Mouse (Mus musculus) forebrain, embryonic 11.5 days (tissue): ENCODE data around the gene Nid1. TPM values are rescaled to one million over a fixed set of nuclear protein-coding genes. Genes with fewer than 3 reads are reported as not detected.

Source experiments
- ATAC-seq: fragments of 200-750 bp; cut with Nextera tagmentation; replicated peaks from 2 replicates; pipeline ENCODE4 v1.8.0; 2017; ENCODE audit warnings: moderate TSS enrichment; ENCODE audit not compliant: low FRiP score
- DNase-seq: peaks from one replicate; pipeline ENCODE4 v3.0.0-alpha.2; 2017; ENCODE audit warnings: low spot score
- H3K27ac ChIP-seq: fragments of 300-500 bp; sonication (generic); 2 replicates; pipeline ENCODE4 v1.5.1; 2014; ENCODE audit warnings: low read depth, low read length
- H3K27me3 ChIP-seq: fragments of 300-500 bp; sonication (generic); 2 replicates; pipeline ENCODE4 v1.6.1; 2014; ENCODE audit warnings: mild to moderate bottlenecking, low read length, mixed read lengths; ENCODE audit not compliant: control insufficient read depth, insufficient read depth
- H3K36me3 ChIP-seq: fragments of 300-500 bp; sonication (generic); 2 replicates; pipeline ENCODE4 v1.6.1; 2014; ENCODE audit warnings: mild to moderate bottlenecking, low read length, moderate library complexity, mixed read lengths; ENCODE audit not compliant: control insufficient read depth, insufficient read depth
- H3K4me1 ChIP-seq: fragments of 300-500 bp; sonication (generic); replicated peaks from 2 replicates; pipeline ENCODE4 v1.6.1; 2014; ENCODE audit warnings: low read length, mixed read lengths; ENCODE audit not compliant: control insufficient read depth, insufficient read depth
- H3K4me2 ChIP-seq: fragments of 300-500 bp; sonication (generic); 2 replicates; pipeline ENCODE4 v1.6.1; 2014; ENCODE audit warnings: low read depth, mild to moderate bottlenecking, low read length, moderate library complexity, mixed read lengths; ENCODE audit not compliant: severe bottlenecking
- H3K4me3 ChIP-seq: fragments of 300-500 bp; sonication (generic); 2 replicates; pipeline ENCODE4 v1.5.1; 2014; ENCODE audit warnings: low read depth, low read length
- H3K9ac ChIP-seq: fragments of 300-500 bp; sonication (generic); 2 replicates; pipeline ENCODE4 v1.6.1; 2014; ENCODE audit warnings: low read length
- H3K9me3 ChIP-seq: fragments of 300-500 bp; sonication (generic); 2 replicates; pipeline ENCODE4 v1.6.1; 2016; ENCODE audit warnings: low read length, mixed read lengths; ENCODE audit not compliant: control insufficient read depth
- WGBS: fragments of 180-500 bp; shearing (Covaris S2); extraction: QIAGEN DNeasy Blood & Tissue Kit; methylation state at CpG from one replicate; pipeline ENCODE4 v1.1.7; 2014; 5-methylcytosine and 5-hydroxymethylcytosine counted together
- polyA plus RNA-seq: library from polyadenylated mRNA; unstranded; fragments of >200 nt; fragmentation: Nextera tagmentation; extraction: Ambion mirVana; gene quantifications from 2 replicates; pipeline ENCODE4 v1.2.1, GENCODE M21; 2014

The Nid1 gene
- polyA plus RNA-seq, 1 experiment from 2014 or later, result 44.3 TPM

GRCm38 (mm10) chr13:13492151-13492550 is 54.8 kb downstream of the Nid1 start:
- no peak for DNase-seq
- H3K9me3 ChIP-seq, result no peaks in the 10 kb centered on the region
- ATAC-seq, result no peak
- H3K36me3 ChIP-seq, result no peaks in the 10 kb centered on the region
- WGBS, result 67% methylated on average over 2 of the region's 2 CpGs
- no peaks in the 10 kb centered on the region for H3K27me3 ChIP-seq
- no peak overlapping the region for H3K9ac ChIP-seq
- no peak overlapping the region for H3K4me3 ChIP-seq
- H3K27ac ChIP-seq, result no peak overlapping the region
- no peaks in the 10 kb centered on the region for H3K4me1 ChIP-seq
- no peak overlapping the region for H3K4me2 ChIP-seq

GRCm38 (mm10) chr13:13493517-13493916 is 56.2 kb downstream of the Nid1 start:
- Histone ChIP-seq H3K4me2 (no peak overlapping the region), H3K4me3 (no peak overlapping the region), H3K9ac (no peak overlapping the region), H3K4me1 (no peaks in the 10 kb centered on the region), H3K36me3 (no peaks in the 10 kb centered on the region), H3K27ac (no peak overlapping the region), H3K9me3 (no peaks in the 10 kb centered on the region), H3K27me3 (no peaks in the 10 kb centered on the region)
- DNase-seq, result no peak
- no peak for ATAC-seq
- WGBS, result 72% methylated on average over 3 of the region's 3 CpGs

GRCm38 (mm10) chr13:13498022-13498421 is 60.7 kb downstream of the Nid1 start:
- WGBS, result 72% methylated on average over 2 of the region's 2 CpGs
- H3K4me1 ChIP-seq, result no peaks in the 10 kb centered on the region
- no peaks in the 10 kb centered on the region for H3K36me3 ChIP-seq
- no peak overlapping the region for H3K4me3 ChIP-seq
- DNase-seq, result no peak
- no peak for ATAC-seq
- no peak overlapping the region for H3K27ac ChIP-seq
- H3K9me3 ChIP-seq, result no peaks in the 10 kb centered on the region
- H3K4me2 ChIP-seq, result no peak overlapping the region
- H3K9ac ChIP-seq, result no peak overlapping the region
- H3K27me3 ChIP-seq, result no peaks in the 10 kb centered on the region

GRCm38 (mm10) chr13:13502406-13502805 is 65.1 kb downstream of the Nid1 start:
- no peaks in the 10 kb centered on the region for H3K4me1 ChIP-seq
- no peaks in the 10 kb centered on the region for H3K27me3 ChIP-seq
- H3K9ac ChIP-seq, result no peak overlapping the region
- no peak overlapping the region for H3K27ac ChIP-seq
- no peaks in the 10 kb centered on the region for H3K9me3 ChIP-seq
- no peaks in the 10 kb centered on the region for H3K36me3 ChIP-seq
- DNase-seq (no peak), ATAC-seq (no peak)
- H3K4me3 ChIP-seq, result no peak overlapping the region
- 85% methylated on average over 10 of the region's 10 CpGs for WGBS
- H3K4me2 ChIP-seq, result no peak overlapping the region

GRCm38 (mm10) chr13:13503695-13504386 is 66.5 kb downstream of the Nid1 start:
- Histone ChIP-seq H3K9me3 (no peaks in the 10 kb centered on the region), H3K36me3 (no peaks in the 10 kb centered on the region)
- 60% methylated on average over 4 of the region's 4 CpGs for WGBS

GRCm38 (mm10) chr13:13505063-13505462 is 67.7 kb downstream of the Nid1 start:
- ATAC-seq (no peak), DNase-seq (no peak)
- no peak overlapping the region for H3K27ac ChIP-seq
- no peaks in the 10 kb centered on the region for H3K36me3 ChIP-seq
- no peaks in the 10 kb centered on the region for H3K9me3 ChIP-seq
- H3K9ac ChIP-seq, result no peak overlapping the region
- H3K4me1 ChIP-seq, result no peaks in the 10 kb centered on the region
- no peaks in the 10 kb centered on the region for H3K27me3 ChIP-seq
- 96% methylated on average over 5 of the region's 5 CpGs for WGBS
- H3K4me3 ChIP-seq, result no peak overlapping the region
- no peak overlapping the region for H3K4me2 ChIP-seq

More at GRCm38 (mm10) chr13:13503695-13504386, 66.5 kb downstream of the Nid1 start:
- no peaks in the 10 kb centered on the region for H3K27me3 ChIP-seq
- no peak overlapping the region for H3K4me2 ChIP-seq
- no peak overlapping the region for H3K27ac ChIP-seq
- no peak overlapping the region for H3K4me3 ChIP-seq
- no peak overlapping the region for H3K9ac ChIP-seq
- no peak for ATAC-seq
- no peak for DNase-seq
- no peaks in the 10 kb centered on the region for H3K4me1 ChIP-seq

DNA sequence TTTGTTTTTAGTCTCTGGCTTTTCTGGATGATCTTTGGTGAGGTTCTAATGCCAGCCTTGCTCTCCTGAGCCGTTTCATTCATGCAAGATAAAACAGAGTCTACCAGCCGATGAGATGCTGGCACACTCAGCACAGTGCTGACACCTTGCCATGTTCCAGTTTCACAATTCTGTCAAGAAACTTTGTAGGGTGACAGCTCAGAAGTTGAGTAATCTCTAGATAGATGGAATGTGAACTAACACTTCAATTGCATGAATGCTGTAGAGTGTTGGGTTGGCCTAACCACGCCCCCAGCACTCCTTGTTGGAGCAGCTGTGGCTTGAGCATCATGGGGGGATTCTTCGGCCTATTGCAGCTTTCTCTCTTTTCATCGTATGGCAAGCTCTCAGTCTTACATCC is 69.2 kb downstream of the Nid1 start:
- WGBS, result 88% methylated on average over 5 of the region's 5 CpGs
- no peaks in the 10 kb centered on the region for H3K4me1 ChIP-seq
- DNase-seq (no peak), ATAC-seq (no peak)
- H3K4me3 ChIP-seq, result no peak overlapping the region
- H3K27ac ChIP-seq, result no peak overlapping the region
- no peak overlapping the region for H3K9ac ChIP-seq
- no peaks in the 10 kb centered on the region for H3K27me3 ChIP-seq
- H3K36me3 ChIP-seq, result no peaks in the 10 kb centered on the region
- no peak overlapping the region for H3K4me2 ChIP-seq
- no peaks in the 10 kb centered on the region for H3K9me3 ChIP-seq

- DNase-seq, result no peak
- H3K27me3 ChIP-seq, result no peaks in the 10 kb centered on the region
- H3K4me1 ChIP-seq, result no peaks in the 10 kb centered on the region
- ATAC-seq, result no peak
- H3K4me3 ChIP-seq, result no peak overlapping the region
- no peaks in the 10 kb centered on the region for H3K9me3 ChIP-seq
- H3K9ac ChIP-seq, result no peak overlapping the region
- no peak overlapping the region for H3K4me2 ChIP-seq
- H3K36me3 ChIP-seq, result no peaks in the 10 kb centered on the region
- no peak overlapping the region for H3K27ac ChIP-seq
- 82% methylated on average over 4 of the region's 4 CpGs for WGBS
Observed at GRCm38 (mm10) chr13:13514861-13515260, 77.5 kb downstream of the Nid1 start.
